Mouse (Mus musculus) left cerebral cortex, postnatal 4 days (tissue): ENCODE measurements around the gene Txnrd1. TPM values are rescaled to one million over a fixed set of nuclear protein-coding genes. Genes with fewer than 3 reads are reported as not detected.

Experiments
- DNase-seq: peaks from one replicate; pipeline ENCODE4 v3.0.0-alpha.2; 2022
- intact Hi-C: fragments of 180-260 bp; cut with DNase I; formaldehyde crosslinking; loops from one replicate; pipeline ENCODE4 v1.15.1; 2025
- total RNA-seq, 2 experiments: library from RNA; stranded (reverse); gene quantifications; 2 replicates each; pipeline ENCODE4 v1.2.3; 2021

The Txnrd1 gene
- total RNA-seq, result 10 to 100 TPM; 90.2 to 94.2 TPM

DNA sequence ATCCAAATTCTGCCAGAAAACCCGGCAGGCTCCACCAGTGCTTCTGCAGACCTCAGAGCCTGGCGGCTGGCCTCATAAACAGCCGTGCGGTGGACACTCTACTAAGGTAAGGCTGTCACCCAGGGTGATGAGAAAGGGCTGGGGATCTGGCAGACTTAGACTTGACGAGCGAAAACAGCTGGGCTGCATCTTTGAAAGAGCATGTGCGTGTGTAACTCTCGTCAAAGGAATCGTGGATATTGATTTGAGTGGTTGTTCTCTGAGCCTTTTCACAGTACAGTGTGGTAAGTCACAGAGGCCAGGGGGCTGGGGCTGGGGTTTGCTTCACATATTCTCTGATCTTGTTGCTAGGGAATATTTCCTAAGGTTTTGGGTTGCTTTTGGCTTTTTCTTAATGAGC, at the start of gene Txnrd1:
Gene Txnrd1 (plus strand): TSS at position 26 of the 400 bp plus-strand sequence.
- intact Hi-C loops, result no loop called here
- no peak for DNase-seq

DNA sequence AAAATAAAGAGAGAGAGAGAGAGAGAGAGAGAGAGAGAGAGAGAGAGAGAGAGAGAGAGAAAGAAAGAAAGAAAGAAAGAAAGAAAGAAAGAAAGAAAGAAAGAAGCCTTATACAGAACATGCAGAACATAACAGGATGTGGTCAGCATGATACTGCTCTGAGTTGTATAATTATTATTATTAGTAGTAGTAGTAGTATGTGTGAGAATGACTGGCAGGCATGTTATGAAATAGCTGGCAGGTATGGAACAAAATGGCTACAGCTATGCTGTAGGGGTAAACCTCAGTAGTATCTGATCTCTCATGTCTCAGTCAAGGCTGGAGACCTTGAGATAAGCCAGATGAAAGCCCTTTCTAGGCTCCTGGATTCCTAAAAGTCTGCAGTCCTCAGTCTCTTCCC, 44.6 kb upstream of the Txnrd1 start:
- intact Hi-C loops, result no loop called here
- DNase-seq, result no peak

DNA sequence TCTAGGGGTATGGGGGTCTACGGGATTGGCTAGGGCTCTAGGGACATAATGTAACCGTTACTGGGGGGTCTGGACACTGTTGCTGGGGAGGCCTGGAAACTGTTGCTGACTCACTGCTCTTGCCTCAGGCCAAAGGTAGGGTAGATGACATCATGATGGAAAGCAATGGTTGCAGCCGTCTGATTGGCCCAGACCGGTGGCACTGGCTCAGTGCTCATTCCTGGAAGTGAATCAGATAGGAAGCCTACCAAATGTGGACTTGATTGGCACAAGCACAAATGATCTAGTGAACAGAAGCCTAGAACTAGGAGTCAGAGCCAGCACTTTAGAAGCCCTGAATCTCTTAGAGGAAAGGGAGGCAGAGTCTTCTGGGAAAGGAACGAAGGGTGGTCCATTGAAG, 43.2 kb upstream of the Txnrd1 start:
- DNase-seq, result no peak
- intact Hi-C loops, result no loop called here

DNA sequence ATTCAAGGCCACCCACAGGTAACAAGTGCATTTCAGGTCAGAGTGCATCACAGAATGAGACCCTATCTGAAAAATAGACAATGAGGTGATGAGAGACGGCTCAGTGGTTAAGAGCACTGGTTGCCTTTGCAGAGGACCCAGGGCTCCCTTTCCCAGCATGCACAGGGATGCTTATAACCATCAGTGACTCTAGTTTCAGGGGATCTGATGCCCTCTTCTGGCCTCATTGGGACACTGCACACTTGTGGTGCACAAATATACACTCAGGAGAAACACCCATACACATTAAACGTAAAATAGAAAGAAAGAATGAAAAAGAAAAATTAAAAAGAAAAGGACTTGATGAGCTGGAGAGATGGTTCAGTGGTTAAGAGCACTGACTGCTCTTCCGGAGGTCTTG, 42.0 kb upstream of the Txnrd1 start:
- no peak for DNase-seq

DNA sequence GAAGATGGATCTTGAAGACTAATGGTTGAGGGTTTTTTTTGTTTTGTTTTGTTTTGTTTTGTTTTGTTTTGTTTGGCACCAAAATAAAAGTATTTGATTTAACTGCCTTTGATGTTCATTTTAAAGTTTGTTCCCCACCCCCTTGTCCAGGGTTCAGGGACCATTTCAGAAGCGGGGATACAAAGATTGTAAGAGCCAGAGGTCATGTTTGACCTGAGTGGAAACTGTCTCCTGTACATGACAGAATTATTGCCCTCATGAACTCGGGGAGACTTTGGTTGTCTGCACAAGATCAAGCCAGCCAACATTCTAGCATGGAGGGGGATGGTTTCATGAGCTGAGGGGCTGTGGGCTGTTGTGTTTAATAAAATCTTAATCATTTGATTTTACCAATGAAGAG, 41.4 kb upstream of the Txnrd1 start:
- intact Hi-C loops, result no loop called here
- DNase-seq, result no peak

More for the DNA sequence above, 42.0 kb upstream of the Txnrd1 start:
- intact Hi-C loops, result no loop called here

DNA sequence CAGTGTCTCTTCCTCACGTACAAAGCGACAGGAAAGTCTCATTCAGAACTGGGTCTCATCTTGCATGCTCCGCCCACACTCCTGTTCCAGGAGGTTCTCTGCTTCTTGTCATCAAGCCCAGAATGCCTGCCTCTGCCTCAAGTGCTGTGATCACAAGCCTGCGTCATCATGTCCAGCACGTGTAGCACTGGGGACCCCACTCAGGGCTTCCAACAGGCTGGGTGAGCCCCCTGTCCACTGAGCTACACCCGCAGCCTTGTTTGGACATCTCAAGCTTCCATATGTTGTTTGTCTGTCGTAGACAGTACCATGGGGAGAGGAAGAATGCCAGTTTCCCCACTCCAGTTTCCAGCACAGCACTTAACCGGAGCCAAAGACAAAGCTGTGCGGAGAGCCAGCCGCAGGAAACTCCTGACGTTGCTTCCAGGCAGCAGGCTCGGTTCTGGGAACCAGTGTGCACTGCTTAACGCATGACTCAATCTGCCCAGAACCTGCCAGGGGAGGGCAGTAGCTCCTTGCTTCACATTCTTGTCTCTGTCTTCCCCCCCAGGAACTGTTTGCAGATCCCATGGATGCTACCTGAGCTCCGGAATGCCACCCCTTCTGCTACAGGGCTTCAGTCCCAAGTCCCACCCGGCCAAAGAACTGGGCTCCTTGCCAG, 38.5 kb upstream of the Txnrd1 start:
- DNase-seq, result peak; percentile 58
- intact Hi-C loops, result no loop called here

DNA sequence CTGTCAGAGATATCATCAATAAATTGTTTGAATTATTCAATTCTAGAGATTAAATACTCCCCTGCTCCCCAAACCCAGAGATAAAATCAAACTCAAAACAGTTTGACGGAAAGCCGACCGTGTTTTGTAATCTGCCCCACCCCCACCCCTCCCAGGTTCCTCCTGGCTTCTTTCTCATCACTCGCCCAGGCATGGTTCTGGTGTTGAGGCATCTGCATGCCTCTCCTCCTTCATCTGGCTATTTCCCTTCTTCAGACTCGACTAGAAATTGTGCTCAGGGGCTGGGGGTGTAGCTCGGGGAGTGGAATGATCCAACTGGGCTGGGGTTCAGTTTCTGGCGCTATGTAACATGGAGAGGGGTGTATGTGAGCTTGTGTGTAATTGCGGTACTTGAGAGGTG, 38.0 kb upstream of the Txnrd1 start:
- no peak for DNase-seq
- intact Hi-C loops, result no loop called here

DNA sequence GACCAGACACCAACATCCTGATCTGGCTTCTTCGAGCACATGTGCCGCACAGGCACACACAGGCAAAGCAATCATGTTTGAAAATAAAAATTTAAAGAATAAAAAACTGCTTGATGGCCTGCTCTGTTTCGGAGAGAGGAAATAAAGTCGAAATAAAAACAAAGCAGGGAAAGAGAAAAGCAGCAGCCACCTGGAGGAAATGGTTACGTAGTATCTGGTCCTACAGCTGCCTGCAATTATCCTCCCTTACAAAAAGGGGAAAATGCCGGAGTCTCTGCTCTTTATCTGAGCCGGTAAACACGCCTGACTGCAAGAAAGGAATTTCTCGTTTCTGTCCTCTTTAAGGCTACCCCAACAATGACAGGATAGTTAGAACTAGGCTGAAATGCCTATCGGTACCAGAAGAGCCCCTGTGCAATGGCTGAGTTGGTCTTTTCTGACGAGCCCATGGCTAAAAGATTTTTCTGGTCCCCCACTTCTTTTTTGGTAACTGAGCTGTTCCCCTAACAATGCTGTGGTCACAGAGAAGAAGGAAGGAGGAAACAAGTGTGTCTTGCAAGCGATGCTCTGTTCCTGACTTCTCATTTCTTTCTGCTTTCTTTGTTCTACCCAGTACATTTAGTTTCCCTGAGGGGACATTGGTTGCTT, 37.2 kb upstream of the Txnrd1 start:
- intact Hi-C loops, result no loop called here
- no peak for DNase-seq

DNA sequence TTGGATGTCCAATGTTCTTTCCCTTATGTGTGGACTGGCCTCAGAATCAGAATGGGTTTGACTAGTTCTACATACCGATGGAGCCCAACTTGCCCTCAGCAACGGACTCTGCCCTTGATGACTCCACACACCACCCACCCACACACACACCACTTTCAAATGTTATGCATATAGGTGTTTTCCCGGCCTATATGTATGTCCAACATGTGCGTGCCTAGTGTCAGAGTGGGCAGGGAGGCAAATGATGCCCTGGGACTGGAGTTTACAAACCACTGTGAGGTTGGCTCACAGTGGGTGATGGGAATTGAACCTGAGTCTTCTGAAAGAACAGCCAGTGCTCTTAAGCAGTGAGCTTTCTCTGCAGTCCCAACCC, 36.6 kb upstream of the Txnrd1 start:
- DNase-seq, result no peak
- intact Hi-C loops, result no loop called here

DNA sequence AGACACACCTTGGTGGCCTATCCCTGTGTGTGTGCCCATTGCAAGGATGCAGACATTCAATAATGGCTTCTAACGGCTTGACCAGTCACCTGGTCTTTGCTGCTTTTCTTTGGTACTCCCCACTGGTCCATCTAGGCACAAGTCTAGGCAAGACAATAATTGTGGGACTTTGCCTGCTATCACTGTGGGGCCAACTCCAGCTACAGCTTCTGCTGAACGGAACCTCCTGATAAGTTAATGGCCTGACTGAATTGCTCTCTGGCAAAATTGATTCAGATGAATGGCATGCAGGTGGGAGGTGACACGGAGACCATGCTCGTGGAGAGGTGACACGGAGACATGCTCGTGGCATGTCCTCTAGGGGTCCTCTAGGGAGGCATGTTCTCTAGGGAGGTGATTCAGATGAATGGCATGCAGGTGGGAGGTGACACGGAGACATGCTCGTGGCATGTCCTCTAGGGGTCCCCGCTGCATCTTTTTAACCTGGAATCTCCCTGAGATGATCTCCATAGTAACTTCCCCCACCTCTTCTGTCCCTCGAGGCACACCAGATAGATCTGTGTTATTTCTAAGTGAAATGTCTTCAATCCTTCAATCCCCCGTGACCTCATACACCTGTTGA, 35.3 kb upstream of the Txnrd1 start:
- DNase-seq, result no peak
- intact Hi-C loops, result no loop called here

DNA sequence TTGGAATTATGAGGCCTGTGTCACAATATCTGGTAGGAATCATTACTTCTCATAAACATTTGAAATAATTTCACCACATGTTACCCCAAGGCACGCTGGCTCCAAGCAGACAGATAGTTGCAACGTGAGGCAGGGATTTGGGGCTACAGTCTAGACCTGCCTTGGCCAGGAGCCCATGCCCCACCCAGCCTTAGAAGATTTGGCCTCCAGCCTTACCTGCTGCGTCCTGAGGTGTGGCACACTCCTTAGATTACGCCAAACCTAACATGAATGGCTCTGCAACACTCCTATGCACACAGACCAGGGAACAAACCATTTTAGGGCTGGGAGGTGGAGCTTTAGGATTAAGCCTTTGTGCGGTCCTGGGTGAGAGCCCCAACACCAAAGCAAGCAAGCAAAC, 33.7 kb upstream of the Txnrd1 start:
- intact Hi-C loops, result no loop called here
- DNase-seq, result no peak

DNA sequence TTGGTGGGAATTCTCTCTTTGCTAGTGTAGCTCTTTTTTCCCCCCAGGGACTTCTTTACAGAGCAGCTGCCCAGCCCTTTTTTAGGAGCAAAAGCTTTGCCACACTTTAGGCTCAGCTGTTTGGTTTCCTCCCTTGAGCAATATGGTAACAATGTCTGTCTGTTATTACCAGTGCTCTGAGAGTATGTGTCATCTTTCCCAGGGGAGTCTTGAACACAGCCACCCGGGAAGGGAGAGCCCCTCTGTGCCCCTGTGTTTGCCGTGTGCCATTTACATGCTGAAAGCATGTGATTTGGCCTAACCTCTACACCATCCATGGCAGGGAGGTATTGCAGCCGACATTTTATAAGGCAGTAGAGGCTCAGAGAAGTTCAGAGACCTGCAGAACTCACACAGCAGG, 29.4 kb upstream of the Txnrd1 start:
- no peak for DNase-seq
- intact Hi-C loops, result no loop called here

DNA sequence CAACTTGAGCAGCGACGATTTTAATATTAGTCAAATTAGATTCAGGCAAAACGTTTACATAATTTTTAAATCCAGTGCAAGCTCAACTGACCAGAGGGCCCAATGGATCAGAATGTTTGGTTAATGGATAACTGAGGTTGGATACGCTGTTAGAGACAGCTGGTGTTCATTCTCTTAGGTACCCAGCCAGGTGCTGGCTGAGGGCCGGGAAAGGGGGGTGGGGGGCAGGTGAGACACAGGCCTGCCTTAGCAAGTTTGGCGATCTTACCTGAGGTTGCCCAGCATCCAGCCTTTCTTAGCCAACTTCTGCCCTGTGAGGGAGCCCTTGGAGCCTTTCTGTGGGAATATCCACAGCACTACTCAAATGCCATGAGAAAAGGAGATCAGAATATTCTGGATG, 28.6 kb upstream of the Txnrd1 start:
- intact Hi-C loops, result no loop called here
- no peak for DNase-seq

DNA sequence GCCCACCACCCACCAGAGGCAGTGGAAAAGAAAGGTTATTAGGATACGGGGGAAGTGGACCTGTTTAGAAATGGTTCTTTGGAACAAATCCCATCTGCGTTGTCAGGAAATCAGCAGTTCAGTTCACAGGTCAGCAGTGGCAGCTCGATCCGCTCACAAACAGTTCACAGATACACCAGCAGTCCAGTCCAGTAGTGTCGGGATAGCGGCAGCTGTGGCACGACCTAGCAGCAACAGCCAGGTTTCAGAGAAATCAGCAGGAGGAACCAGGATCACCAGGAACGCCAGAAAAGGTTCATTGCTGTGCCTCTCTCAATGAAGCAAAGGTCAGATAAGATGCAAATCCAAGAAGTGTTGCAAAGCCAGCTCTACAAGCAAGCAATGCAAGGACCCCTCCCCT, 27.3 kb upstream of the Txnrd1 start:
- intact Hi-C loops, result no loop called here
- no peak for DNase-seq

DNA sequence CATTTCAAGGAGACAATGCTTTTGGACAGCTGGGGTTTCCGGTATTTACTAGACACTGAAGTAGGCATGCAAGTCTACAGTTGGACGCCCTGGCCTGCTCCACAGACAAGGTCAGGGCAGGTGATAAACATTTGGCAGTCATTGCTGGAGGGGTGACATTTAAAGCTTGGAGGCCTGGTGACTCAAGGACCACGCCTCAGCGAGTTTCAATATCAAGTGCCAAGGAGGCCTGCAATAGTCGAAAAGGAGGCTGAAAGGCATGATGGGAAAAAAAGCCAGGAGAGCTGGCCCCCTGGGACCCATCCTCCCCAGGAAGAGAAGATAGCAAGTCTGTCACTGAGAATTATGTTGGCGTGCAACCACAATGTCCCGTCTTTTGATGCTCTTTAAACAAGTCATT, 26.5 kb upstream of the Txnrd1 start:
- intact Hi-C loops, result no loop called here
- no peak for DNase-seq

DNA sequence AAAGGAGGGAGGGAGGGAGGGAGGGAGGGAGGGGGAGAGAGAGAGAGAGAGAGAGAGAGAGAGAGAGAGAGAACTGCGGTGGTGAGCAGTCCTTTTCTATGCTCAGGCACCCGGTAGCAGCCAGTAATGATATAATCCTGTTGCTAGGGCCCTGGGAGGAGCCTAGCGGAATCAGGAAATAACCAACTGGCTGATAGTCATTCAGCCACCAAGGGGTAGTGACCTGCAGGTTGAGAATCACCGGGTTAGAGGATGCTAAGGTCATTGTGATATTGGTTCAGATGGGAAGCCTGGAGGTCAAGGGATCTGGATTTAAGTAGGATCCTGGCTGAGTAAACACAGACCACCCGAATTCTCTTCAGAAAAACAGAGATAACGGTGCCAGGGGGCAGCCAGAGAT, 25.6 kb upstream of the Txnrd1 start:
- no peak for DNase-seq
- intact Hi-C loops, result no loop called here

DNA sequence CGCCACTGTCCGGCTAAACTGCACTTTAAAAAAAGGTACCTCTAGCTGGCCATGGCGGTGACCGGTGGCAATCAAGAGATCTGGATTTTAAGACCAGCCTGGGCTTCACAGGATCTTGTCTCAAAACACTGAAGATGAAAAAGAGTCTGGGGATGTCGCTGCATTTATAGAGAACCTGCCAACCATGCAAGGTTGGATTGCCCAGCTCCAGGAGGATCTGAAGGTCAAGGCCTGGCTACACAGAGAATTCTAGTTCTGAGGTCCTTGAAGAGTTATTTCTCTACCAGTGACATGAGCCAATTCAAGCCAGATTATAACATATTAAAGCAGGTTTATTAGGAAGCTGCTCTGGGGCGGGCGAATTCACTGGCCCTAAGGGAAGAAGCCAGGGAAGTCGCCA, 24.9 kb upstream of the Txnrd1 start:
- no peak for DNase-seq
- intact Hi-C loops, result no loop called here

DNA sequence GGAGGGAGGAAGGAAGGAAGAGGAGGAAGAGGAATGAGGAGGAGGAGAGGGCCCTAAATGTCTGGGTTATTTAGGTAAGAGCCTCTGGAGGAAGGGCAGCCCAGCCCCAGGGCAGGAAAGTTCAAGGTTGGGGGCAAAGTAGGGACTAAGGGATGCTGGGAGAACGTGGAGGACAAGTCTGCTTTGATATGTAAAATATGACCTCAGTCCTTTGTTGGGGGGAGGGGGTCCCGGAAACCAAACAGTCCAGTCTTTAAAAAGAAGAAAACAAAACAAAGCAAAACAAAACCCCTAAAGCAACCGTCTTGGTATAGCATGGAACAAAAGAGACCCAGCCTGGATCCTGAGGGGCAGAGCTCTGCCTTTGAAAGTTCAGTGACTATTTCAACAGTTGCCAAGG, 24.4 kb upstream of the Txnrd1 start:
- intact Hi-C loops, result no loop called here
- DNase-seq, result no peak

DNA sequence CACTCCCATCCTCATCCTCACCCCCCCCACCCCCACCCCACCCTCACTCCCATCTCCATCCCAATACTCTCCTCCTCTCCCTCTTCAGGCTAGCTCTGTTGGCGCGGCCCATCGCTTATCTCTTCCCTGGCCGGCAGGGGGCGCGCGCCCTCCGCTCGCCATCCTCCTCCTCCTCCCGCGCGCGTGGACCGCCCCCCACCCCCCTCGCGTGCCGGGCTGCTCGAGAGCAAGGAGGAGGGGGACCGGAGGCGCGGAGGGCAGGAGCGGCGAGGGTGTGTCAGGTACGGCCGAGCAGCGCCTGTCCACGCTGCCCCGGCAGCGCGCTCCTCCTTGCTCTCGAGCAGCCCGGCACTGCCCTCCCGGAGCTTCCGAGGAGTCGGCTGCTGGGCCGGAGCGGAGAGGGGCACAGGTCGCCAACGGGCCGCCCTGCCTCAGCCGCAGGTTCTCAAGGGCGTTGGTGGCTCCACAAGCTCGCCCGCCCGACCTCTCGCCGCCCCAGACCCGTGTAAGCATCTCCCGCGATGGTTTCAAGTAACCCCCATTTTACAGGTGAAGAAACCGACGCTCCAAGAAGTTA, 21.8 kb upstream of the Txnrd1 start:
- intact Hi-C loops, result loop anchor here (10.0 kb wide), 1 partner anchor 173 kb away; the partner anchor contains the start of gene Chst11
- peak; percentile 85 for DNase-seq

DNA sequence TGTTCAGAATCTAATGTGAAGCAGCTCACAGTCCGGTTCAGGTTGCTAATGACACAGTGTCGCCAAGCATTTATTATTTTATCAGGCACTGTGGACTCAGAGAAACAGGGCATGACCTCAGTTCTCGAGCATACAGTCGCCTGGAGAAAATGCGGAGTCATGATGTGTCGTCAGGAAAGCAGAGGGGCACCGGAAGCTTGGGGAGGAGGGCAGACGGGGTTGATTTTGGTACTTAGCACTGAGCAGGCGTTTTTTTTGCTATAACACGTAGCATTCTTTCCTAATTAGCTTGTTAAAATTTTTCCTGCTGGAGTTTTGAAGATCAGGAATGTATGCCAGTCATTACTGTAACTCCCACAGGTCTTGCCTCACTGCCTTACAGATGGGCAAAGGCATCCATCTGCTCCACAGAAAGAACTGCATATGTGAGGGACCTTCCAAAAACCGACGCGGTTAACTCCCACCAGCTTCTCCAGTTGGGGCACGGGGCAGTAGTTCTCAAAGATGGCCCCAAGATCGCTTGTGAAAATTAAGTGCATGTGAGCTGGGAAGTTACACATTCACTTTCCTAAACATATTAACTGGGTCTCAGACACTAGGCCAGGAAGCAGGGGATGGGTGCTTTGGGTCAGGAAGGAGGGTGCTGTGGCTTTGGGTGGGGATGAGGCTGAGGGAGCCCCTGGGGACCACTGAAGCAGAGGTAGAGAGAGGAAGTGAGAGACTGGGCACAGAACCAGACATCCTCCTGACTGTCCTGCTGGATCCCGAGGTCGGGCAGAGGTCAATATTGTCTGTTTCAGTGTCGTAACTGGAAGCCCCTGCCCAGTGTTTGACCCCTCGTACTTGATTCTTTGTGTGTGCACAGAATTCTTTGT, 19.4 kb upstream of the Txnrd1 start:
- intact Hi-C loops, result loop anchor here (10.0 kb wide), 1 partner anchor 170 kb away; the partner anchor contains the start of gene Chst11

DNA sequence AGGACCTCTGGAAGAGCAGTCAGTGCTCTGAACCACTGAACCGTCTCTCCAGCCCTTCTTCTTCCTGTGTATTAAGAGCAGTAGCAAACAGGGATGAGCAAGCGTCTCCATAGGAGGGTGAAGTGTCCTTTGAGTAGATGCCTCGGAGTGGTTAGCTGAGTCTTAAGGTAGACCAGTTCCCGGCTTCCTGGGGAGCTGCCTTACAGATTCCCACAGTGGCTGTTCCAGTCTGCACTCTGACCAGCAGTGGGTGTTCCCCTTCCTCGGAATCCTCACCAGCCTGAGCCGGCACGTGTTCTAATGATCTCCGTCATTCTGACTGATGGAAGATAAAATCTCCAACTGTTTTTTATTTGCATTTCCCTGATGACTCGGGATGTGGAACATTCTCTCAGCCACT, 17.3 kb upstream of the Txnrd1 start:
- DNase-seq, result no peak
- intact Hi-C loops, result loop anchor here (10.0 kb wide), 1 partner anchor 168 kb away; the partner anchor contains the start of gene Chst11

More for the DNA sequence above, 19.4 kb upstream of the Txnrd1 start:
- no peak for DNase-seq
